Mouse (Mus musculus) midbrain, embryonic 10.5 days (tissue): Measurements from ENCODE around the gene Git2. TPM values are rescaled to one million over a fixed set of nuclear protein-coding genes. Genes with fewer than 3 reads are reported as not detected.

ENCODE experiments used
- DNase-seq: peaks from one replicate; pipeline ENCODE4 v3.0.0-alpha.2; 2017; ENCODE audit warnings: low spot score
- H3K27ac ChIP-seq: fragments of 300-500 bp; sonication (generic); replicated peaks from 2 replicates; pipeline ENCODE4 v1.5.1; 2016; ENCODE audit warnings: mild to moderate bottlenecking
- H3K27me3 ChIP-seq: fragments of 300-500 bp; sonication (generic); 2 replicates; pipeline ENCODE4 v1.6.1; 2016; ENCODE audit warnings: low read depth, mild to moderate bottlenecking; ENCODE audit not compliant: poor library complexity, severe bottlenecking
- H3K36me3 ChIP-seq: fragments of 300-500 bp; sonication (generic); 2 replicates; pipeline ENCODE4 v1.6.1; 2016; ENCODE audit warnings: mild to moderate bottlenecking, moderate library complexity
- H3K4me1 ChIP-seq: fragments of 300-500 bp; sonication (generic); 2 replicates; pipeline ENCODE4 v1.6.1; 2016
- H3K4me3 ChIP-seq: fragments of 300-500 bp; sonication (generic); 2 replicates; pipeline ENCODE4 v1.5.1; 2016; ENCODE audit warnings: mild to moderate bottlenecking, moderate library complexity
- H3K9me3 ChIP-seq: fragments of 300-500 bp; sonication (generic); replicated peaks from 2 replicates; pipeline ENCODE4 v1.6.1; 2016; ENCODE audit warnings: mild to moderate bottlenecking
- WGBS: fragments of 180-500 bp; shearing (Covaris S2); methylation state at CpG from one replicate; pipeline ENCODE4 v1.1.7; 2016; 5-methylcytosine and 5-hydroxymethylcytosine counted together
- polyA plus RNA-seq: library from polyadenylated mRNA; unstranded; fragments of >200 nt; fragmentation: Nextera tagmentation; extraction: Ambion mirVana; gene quantifications from 2 replicates; pipeline ENCODE4 v1.2.1, GENCODE M21; 2016

Git2 gene
- polyA plus RNA-seq, 1 experiment from 2014 or later: 34.4 TPM

- H3K27me3 ChIP-seq: no peaks in the 10 kb centered on the region
- no peaks in the 10 kb centered on the region for H3K4me1 ChIP-seq
- no peak for DNase-seq
- H3K36me3 ChIP-seq: peaks cover 92% of the 10 kb centered on the region
- H3K27ac ChIP-seq: no peak overlapping the region
- H3K4me3 ChIP-seq: no peak overlapping the region
- WGBS: 92% methylated on average over 5 of the region's 5 CpGs
- H3K9me3 ChIP-seq: no peaks in the 10 kb centered on the region
These were observed 29.7 kb downstream of the Git2 start for GRCm38 (mm10) chr5:114745581-114745980.

DNA sequence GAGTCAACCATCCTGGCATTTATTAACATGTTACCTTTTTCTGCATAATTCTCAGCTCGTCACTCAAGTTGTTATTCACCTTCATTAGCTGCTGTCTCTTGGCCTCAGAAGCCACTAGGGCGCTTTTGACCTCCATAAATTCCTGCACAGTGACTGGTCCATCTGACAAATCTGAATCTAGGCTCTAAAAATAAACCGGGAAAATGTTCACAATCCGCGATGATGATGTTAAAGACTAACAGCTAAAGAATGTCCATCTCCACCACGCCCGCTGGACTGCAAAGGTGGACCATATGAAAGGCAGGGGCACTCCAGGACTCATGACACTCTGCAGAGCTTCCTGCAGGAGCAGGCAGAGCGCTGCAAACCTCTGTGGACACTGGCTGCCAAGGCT, 31.6 kb downstream of the Git2 start:
- 95% methylated on average over 8 of the region's 8 CpGs for WGBS
- Histone ChIP-seq H3K4me1 (no peaks in the 10 kb centered on the region), H3K9me3 (no peaks in the 10 kb centered on the region), H3K27me3 (no peaks in the 10 kb centered on the region), H3K27ac (no peak overlapping the region), H3K36me3 (peaks cover 94% of the 10 kb centered on the region), H3K4me3 (no peak overlapping the region)
- DNase-seq: no peak

GRCm38 (mm10) chr5:114742998-114743696, 32.2 kb downstream of the Git2 start:
- 94% methylated on average over 13 of the region's 13 CpGs for WGBS
- H3K9me3 ChIP-seq: no peaks in the 10 kb centered on the region
- H3K4me3 ChIP-seq: no peak overlapping the region
- H3K27me3 ChIP-seq: no peaks in the 10 kb centered on the region
- no peak overlapping the region for H3K27ac ChIP-seq
- H3K36me3 ChIP-seq: peaks cover 94% of the 10 kb centered on the region
- DNase-seq: no peak
- no peaks in the 10 kb centered on the region for H3K4me1 ChIP-seq

- Histone ChIP-seq H3K36me3 (peaks cover 94% of the 10 kb centered on the region), H3K4me1 (no peaks in the 10 kb centered on the region), H3K27ac (no peak overlapping the region), H3K4me3 (no peak overlapping the region), H3K27me3 (no peaks in the 10 kb centered on the region), H3K9me3 (no peaks in the 10 kb centered on the region)
- DNase-seq: no peak
- 97% methylated on average over 10 of the region's 10 CpGs for WGBS
These were observed 32.7 kb downstream of the Git2 start for GRCm38 (mm10) chr5:114742572-114742971.

- Histone ChIP-seq H3K4me1 (no peaks in the 10 kb centered on the region), H3K36me3 (peaks cover 96% of the 10 kb centered on the region), H3K27me3 (no peaks in the 10 kb centered on the region), H3K9me3 (no peaks in the 10 kb centered on the region), H3K4me3 (no peak overlapping the region), H3K27ac (no peak overlapping the region)
- 88% methylated on average over 4 of the region's 4 CpGs for WGBS
- no peak for DNase-seq
These were observed 34.7 kb downstream of the Git2 start for GRCm38 (mm10) chr5:114740595-114740994.

GRCm38 (mm10) chr5:114738707-114739241, 36.5 kb downstream of the Git2 start:
- DNase-seq: no peak
- no peak overlapping the region for H3K27ac ChIP-seq

DNA sequence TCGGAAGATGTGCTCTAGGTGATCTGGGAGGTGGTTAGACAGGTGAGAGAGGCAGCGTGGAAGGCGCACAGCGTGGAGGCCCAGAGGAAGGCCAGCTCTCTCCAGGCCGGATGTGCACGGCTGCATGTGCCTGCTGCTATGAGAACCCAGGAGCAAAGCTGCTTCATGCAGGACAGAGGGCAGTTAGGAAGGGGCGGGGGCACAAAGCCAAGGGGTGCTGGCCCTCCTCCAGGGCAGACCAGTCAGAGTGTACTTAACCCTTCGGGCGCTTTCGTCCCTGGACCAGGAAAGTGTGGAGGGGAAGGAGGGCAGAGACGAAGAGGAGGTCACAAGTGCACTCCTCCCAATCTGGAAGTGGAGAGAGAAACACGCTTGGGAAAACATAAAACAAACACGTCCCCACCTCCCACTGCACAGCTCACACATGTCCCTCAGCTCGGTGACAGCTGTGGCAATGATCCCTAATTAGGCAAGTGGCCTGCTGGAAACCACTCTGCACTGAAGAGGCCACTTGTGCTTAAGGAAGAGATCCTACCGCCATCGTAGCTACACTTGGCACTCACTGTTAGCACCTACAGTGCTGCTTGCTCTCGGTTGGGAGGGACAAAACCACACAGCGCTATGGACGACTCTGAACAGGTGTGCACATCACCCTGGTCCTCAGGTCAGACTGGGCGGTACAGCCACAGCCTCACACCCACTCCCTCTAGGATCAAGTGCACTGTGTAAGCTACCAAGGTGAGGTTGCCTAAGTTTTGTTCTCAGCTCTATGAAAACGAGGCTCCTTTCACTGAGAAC, 38.0 kb downstream of the Git2 start:
- no peak overlapping the region for H3K4me3 ChIP-seq
- 90% methylated on average over 21 of the region's 21 CpGs for WGBS
- H3K36me3 ChIP-seq: peaks cover 89% of the 10 kb centered on the region
- no peak overlapping the region for H3K27ac ChIP-seq
- no peaks in the 10 kb centered on the region for H3K27me3 ChIP-seq
- H3K4me1 ChIP-seq: no peaks in the 10 kb centered on the region
- DNase-seq: no peak
- no peaks in the 10 kb centered on the region for H3K9me3 ChIP-seq

More at GRCm38 (mm10) chr5:114738707-114739241, 36.5 kb downstream of the Git2 start:
- Histone ChIP-seq H3K4me1 (no peaks in the 10 kb centered on the region), H3K27me3 (no peaks in the 10 kb centered on the region), H3K9me3 (no peaks in the 10 kb centered on the region), H3K36me3 (peaks cover 91% of the 10 kb centered on the region), H3K4me3 (no peak overlapping the region)
- WGBS: 89% methylated on average over 12 of the region's 12 CpGs

DNA sequence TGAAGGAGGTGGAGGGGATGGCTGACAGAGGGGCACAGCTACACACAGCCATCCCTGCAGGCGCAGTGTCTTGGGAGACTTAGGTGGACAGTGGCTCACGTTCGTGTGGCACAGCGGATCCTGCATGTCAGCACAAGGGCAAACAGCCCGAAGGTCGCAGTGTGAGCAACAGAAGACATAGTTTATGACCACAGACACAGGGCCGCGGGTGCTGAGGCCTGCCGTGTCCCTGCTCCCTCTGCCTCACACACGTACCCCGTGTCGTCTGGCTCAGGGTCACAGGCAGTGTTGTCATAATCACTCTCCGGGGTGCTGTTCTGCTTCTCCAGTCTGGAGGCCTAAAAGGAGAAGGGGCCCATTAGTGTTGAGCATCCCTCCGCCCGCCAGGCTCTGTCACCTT, 41.7 kb downstream of the Git2 start:
- DNase-seq: no peak
- 94% methylated on average over 15 of the region's 15 CpGs for WGBS
- H3K27ac ChIP-seq: no peak overlapping the region
- H3K27me3 ChIP-seq: no peaks in the 10 kb centered on the region
- no peaks in the 10 kb centered on the region for H3K4me1 ChIP-seq
- H3K9me3 ChIP-seq: no peaks in the 10 kb centered on the region
- no peak overlapping the region for H3K4me3 ChIP-seq
- H3K36me3 ChIP-seq: peaks cover 91% of the 10 kb centered on the region

DNA sequence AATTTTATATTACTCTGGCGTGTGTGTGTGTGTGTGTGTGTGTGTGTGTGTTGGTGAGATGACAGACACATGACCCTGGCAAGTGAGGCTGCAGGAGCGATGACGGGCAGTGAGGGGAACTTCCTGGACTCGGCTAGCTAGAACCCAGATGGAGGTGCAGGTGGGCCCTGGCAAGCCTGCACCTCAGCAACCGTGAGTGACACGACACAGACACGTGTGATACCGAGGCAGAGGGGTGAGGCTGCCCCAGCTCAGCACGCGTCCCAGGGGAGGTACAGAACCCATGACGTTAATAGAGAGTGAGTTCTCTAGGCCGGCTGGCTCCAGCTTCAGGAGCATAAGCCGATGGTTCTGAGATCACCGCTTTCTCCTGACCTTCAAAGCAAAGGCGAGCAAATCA, 43.3 kb downstream of the Git2 start:
- peaks cover 89% of the 10 kb centered on the region for H3K36me3 ChIP-seq
- no peaks in the 10 kb centered on the region for H3K9me3 ChIP-seq
- H3K27ac ChIP-seq: no peak overlapping the region
- no peak overlapping the region for H3K4me3 ChIP-seq
- no peaks in the 10 kb centered on the region for H3K27me3 ChIP-seq
- no peaks in the 10 kb centered on the region for H3K4me1 ChIP-seq
- 93% methylated on average over 15 of the region's 15 CpGs for WGBS
- no peak for DNase-seq

DNA sequence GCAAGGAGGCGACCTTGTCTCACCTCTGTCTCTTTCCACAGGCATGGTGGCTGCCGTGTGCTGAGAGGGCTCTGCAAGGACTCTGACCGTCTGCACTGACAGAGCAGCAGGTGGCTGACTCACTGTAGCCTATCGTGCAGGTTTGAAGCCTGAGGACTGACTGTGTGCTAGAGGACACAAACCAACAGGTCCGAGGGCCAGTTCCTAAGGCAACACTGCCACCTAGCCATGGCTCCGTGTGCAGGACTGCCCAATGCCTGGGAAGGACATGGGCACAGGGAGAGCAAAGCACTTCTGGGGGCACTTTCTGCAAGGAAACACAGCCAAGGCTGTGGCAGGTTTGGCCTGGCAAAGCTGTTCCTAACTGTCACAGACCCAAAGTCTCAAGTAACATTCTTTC, 43.8 kb downstream of the Git2 start:
- no peak for DNase-seq
- H3K36me3 ChIP-seq: peaks cover 84% of the 10 kb centered on the region
- no peaks in the 10 kb centered on the region for H3K27me3 ChIP-seq
- no peaks in the 10 kb centered on the region for H3K9me3 ChIP-seq
- H3K4me1 ChIP-seq: no peaks in the 10 kb centered on the region
- no peak overlapping the region for H3K27ac ChIP-seq
- 70% methylated on average over 6 of the region's 6 CpGs for WGBS
- no peak overlapping the region for H3K4me3 ChIP-seq

DNA sequence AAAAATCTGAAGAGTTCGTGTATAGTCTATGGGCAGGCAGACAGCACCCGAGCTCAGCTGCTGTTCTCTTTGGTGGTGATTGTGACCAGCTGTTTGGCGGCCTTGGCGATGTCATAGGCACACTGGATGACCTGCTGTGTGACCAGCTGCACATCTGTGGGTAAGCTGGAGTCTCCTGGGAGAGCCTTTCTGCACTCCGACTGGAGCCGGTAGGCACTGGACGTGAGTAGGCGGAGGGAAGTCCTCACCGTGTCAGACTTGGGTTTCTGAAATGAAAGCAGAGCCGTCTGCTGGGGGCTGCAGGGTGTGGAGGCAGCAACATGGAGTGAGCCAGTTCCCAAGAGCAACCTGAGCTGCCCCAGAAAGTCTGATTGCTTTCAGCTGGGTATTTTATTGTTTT, 45.2 kb downstream of the Git2 start:
- DNase-seq: peak; percentile 20
- Histone ChIP-seq H3K27ac (no peak overlapping the region), H3K4me3 (no peak overlapping the region), H3K9me3 (no peaks in the 10 kb centered on the region), H3K36me3 (peaks cover 83% of the 10 kb centered on the region), H3K27me3 (no peaks in the 10 kb centered on the region), H3K4me1 (no peaks in the 10 kb centered on the region)
- 76% methylated on average over 10 of the region's 10 CpGs for WGBS

DNA sequence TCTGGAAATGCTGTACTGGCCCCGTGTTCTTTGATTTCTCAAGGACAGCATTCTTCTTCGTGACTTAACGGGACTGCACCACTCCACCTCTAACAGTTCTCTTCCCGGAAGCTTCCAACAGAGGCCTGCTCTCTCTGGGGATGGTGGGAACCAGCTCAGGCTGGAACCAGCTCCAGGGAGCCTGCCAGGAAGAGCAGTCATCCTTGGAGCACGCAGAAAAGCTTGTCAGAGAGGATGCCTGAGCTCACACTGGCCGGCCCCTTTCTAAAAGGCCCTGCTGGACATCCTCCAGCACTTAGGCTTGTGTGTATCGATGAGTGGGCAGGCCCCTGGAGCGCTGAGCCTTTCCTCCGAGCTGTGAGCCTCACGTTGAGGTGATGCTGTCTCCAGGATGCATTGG, 47.2 kb downstream of the Git2 start:
- H3K27me3 ChIP-seq: no peaks in the 10 kb centered on the region
- DNase-seq: no peak
- peaks cover 81% of the 10 kb centered on the region for H3K36me3 ChIP-seq
- 89% methylated on average over 10 of the region's 10 CpGs for WGBS
- no peaks in the 10 kb centered on the region for H3K4me1 ChIP-seq
- H3K27ac ChIP-seq: no peak overlapping the region
- 0 out of 2 replicates have a peak, but pooled peaks cover 8% of the 10 kb centered on the region for H3K9me3 ChIP-seq
- no peak overlapping the region for H3K4me3 ChIP-seq

GRCm38 (mm10) chr5:114722846-114723245, 52.5 kb downstream of the Git2 start:
- Histone ChIP-seq H3K27me3 (no peaks in the 10 kb centered on the region), H3K4me1 (no peaks in the 10 kb centered on the region), H3K36me3 (peaks cover 83% of the 10 kb centered on the region), H3K9me3 (0 out of 2 replicates have a peak, but pooled peaks cover 8% of the 10 kb centered on the region), H3K4me3 (no peak overlapping the region), H3K27ac (no peak overlapping the region)
- 95% methylated on average over 13 of the region's 13 CpGs for WGBS
- DNase-seq: no peak
